Mouse (Mus musculus) subcutaneous adipose tissue, adult 2 months (tissue): ENCODE measurements around the gene L3mbtl4. TPM values are rescaled to one million over a fixed set of nuclear protein-coding genes. Genes with fewer than 3 reads are reported as not detected.

Experiments used
- polyA plus RNA-seq: library from polyadenylated mRNA; depleted of rRNA; stranded (reverse); fragments of >200 nt; gene quantifications from 2 replicates; pipeline ENCODE4 v1.2.3, GENCODE M21; 2012; ENCODE audit warnings: low replicate concordance; rRNA removed

L3mbtl4 gene
- 0.64 TPM in 1 of 2 replicates, not detected in the other for polyA plus RNA-seq

GRCm38 (mm10) chr17:68273527-68273926, at the start of gene L3mbtl4:
L3mbtl4 (plus strand) TSS chr17:68273797.

DNA sequence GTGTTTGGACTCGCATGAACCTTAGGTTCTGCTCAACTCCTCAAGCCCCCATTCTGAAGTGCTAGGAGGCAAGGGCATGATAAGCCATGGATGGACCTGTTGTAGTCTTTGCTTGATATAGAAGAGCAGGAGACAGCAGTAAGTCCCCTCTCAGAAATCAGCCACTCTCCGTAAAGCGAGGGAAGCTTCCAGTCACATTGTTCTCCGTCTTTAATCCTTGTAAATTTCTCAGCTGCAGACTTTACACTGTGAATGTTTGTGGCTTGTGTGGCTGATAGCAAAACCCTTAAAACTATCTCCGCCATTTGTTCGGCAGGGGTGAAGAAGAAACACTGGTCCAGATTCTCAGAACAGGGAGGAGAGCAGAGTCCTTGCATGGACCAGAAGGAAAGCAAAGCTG, 552.7 kb downstream of the L3mbtl4 start, which contains the start of gene Tmem200c:
Gene Tmem200c, plus strand, starts transcription at position 301 of the 400 bp plus-strand sequence.

